Mouse (Mus musculus) small intestine, adult 2 months (tissue): ENCODE data around the gene Dip2c.

Experiments used
- CTCF ChIP-seq: fragments of 200-500 bp; IDR thresholded peaks from 2 replicates; pipeline ENCODE4 v1.5.1; 2012; ENCODE audit warnings: low read depth, mild to moderate bottlenecking, control low read depth, inconsistent platforms, low read length, moderate library complexity, mixed read lengths; ENCODE audit not compliant: insufficient replicate concordance, insufficient read length; ENCODE audit errors: extremely low read depth
- POLR2A ChIP-seq: fragments of 200-500 bp; IDR thresholded peaks from 2 replicates; pipeline ENCODE4 v1.6.1; 2012; ENCODE audit warnings: low read depth, mild to moderate bottlenecking, control low read depth, inconsistent platforms, low read length, moderate library complexity

GRCm38 (mm10) chr13:9686261-9686660 is 409.9 kb downstream of the Dip2c start:
- TF ChIP-seq CTCF = no peak
- no peak for TF ChIP-seq POLR2A
